Mouse (Mus musculus) common myeloid progenitor, adult 5-6 weeks (primary cell): ENCODE measurements at regions not wholly inside any gene's neighbourhood (a gene's known extent, or its start where the extent isn't known, plus 50 kb on each side); places are given as distances from the start of the nearest gene placed in this dataset.

ENCODE experiments used
- ATAC-seq: replicated peaks from 2 replicates; pipeline ENCODE4 v1.8.0; 2016; ENCODE audit warnings: low read depth, mild to moderate bottlenecking, moderate TSS enrichment, inconsistent platforms; ENCODE audit not compliant: poor library complexity, severe bottlenecking

GRCm38 (mm10) chr7:71289702-71290101 is 61.6 kb downstream of the Gm10295 start:
- no peak for ATAC-seq

DNA sequence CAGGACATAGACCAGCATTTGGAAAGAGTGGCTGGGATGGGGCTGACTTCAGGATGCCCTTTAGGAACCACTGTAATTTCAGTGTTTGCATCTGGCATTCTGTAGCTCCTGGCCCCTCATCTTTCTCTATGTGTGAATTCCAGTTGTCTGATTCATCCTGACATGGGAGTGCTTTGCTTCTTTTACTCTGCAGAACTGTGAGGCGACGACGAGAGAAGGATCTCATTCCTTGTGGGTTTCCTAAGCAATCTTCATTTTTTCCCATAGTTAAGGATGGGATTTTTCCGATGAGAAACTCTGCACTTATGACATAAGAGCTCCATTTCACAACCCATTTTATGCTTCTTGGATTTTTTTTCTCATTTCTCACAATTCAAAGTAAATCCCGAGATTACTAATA is 62.0 kb downstream of the Gm10295 start:
- no peak for ATAC-seq

- ATAC-seq: no peak
Measured at GRCm38 (mm10) chr7:71287441-71287840, 63.8 kb downstream of the Gm10295 start.

DNA sequence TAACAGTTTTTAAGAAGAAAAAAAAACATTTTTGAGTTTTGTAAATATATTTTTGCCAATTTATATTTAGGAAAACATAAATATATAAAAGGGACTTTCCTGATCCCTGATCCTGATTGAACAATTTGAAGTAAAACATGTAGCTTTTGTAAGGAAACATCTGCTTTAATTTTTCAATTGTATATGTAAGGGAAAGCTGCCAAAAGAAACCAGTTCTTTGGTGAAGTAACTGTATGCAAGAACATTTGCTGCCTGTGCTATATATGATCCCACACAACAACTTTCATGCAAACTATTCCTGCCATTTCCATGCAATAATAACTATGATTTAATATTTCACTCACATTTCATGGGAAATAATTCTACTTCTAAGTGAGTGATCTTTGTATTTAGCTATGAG is 67.0 kb downstream of the Gm10295 start:
- ATAC-seq: no peak

DNA sequence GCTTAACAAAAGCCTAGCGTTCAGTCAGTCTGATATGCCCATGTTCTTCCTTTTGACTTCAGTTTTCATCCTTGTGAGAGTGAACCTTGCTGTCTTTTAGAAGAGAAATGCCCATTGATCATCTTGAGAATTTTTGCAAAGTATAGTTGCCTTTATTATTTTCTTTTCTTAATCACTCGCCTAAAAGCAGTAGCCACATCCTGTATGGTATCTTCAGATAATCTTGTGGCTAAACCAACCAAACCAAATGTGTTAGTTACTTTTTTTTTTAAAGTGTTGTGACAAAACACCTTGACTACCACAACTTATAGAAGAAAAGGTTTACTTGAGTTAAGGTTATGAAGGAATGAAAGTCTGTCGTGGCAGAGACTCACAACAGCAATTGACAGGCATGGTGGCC is 67.9 kb downstream of the Gm10295 start:
- ATAC-seq: no peak

GRCm38 (mm10) chr7:71266101-71266500 is 85.2 kb downstream of the Gm10295 start:
- no peak for ATAC-seq

- ATAC-seq: no peak
Measured at GRCm38 (mm10) chr7:71264115-71264514, 87.2 kb downstream of the Gm10295 start.

GRCm38 (mm10) chr7:71249669-71250068 is 101.6 kb downstream of the Gm10295 start:
- ATAC-seq: no peak

DNA sequence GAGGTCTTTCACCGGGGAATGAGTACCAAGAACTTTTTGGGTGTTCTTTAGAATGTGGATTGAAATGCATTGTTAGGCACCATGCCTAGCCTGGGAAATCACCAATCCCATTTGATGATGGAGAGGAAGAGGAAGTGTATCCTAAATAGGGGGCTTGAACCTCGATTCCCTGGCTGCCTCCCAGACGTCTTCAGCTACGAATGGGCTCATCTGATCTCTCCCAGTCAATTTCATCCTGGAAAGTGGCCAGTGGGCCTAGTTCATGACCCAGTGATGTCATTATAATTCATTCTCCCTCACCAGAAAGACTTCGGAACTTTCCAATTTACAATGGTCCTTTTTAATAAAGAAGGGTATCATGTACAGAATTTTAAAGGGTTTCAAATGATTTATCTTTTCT is 102.1 kb downstream of the Gm10295 start:
- no peak for ATAC-seq

- no peak for ATAC-seq
Measured at GRCm38 (mm10) chr7:71247922-71248321, 103.4 kb downstream of the Gm10295 start.

DNA sequence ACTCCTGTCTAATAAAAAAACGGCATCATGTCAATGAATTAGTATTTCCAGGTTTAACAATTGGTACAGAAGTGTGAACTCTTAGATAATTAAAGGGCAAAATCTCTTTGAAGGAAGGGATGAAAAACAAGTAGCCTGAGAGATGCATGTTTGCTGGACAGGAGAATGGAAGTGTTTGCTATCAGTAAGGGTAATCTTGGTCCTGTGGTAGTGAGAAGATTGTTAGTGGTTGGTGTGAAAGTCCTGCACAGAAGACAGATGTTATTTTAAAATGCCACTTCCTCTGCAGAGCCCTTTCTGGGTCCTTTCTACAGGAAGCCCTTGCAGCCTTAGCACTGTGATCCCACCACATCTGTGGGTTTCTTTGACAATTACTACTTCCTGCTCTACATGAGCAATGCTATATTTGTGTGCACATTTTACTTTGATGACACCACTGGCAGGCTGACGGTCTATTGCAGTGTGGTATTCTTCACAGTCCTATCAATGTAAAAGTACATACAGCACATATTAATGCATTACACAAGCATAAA is 108.8 kb downstream of the Gm10295 start:
- ATAC-seq: peak; percentile 97

DNA sequence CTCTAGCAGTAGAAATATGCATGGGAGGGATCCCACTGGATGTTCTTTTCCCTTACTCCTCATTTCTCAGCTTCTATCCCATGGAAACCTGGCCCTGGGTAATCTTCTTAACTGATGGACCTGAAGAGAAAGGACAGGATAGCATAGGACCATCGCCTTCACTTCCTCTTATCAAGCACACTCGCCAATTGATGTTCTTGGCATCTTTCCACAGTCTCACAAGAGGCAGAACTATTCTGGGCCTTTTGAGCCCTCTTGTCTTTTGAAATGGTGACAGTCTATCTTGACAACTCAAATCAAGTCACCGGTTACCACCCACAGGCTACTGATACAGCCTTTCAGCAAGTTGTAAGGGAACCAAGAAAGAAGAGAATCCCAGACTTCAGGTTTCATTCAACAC is 112.1 kb downstream of the Gm10295 start:
- no peak for ATAC-seq

DNA sequence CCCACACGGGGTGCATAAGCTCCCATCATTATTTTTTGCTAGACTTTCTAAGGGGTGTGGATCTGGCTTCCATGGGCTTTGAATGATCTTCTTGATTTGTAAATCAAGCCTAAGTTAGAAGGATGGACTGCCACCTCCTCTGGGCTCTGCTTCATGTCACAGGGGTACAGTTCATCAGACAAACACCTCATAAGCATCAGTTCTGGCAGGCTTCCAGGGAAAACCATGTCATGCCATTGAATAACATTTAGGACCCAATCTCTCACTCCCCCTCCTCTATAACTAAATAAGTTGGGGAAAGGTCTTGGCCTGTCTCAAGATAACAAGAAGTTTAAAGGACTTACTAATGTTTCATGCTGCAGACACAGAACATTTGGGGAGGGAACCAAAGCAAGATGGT is 115.0 kb downstream of the Gm10295 start:
- no peak for ATAC-seq

GRCm38 (mm10) chr7:71234176-71234769 is 117.0 kb downstream of the Gm10295 start:
- no peak for ATAC-seq

DNA sequence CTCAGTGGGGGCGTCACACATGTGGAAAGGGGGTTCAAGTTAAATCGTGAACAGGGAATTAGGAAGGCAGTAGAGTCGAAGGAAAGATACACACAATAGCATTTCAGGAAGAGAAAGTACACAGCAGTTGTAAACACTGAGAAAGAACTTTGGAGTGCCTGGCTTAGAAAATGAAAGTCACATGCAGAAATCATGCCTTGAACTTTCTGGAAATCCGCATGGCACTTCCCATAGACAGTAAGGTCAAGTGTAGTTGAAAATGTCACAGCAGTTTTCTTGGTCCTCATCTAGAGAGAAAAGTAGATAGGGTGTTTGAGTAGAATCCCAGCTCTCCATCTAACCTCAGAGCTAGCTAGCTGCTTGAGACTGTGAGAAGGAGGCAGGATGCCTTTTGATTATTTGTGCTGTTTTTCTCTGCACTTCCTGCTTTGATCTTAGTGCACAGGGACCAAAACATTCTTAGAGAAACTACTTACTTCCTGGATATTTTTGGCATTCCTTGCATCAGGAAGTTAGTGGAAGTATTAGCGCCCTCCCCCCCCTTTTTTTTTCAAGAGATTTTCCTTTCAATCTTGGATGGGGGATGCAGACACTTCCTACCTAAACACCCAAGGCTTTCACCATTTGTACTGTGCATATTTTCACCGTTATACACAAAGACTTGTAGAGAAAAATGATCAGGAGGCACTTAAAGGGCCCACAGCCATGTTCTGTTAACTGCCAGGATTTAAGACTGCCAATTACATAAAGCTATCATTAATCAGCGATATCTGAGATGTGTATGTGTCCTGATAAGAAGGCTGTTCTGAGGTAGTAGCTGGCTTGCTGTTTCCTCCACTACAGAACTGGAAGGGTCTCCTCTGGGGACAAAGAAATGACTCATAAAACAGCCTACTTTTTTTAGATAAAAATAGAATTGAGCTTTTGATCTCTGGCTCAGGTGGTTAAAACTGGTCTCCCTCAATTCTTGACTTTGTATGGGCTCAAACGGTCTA is 118.2 kb downstream of the Gm10295 start:
- no peak for ATAC-seq

DNA sequence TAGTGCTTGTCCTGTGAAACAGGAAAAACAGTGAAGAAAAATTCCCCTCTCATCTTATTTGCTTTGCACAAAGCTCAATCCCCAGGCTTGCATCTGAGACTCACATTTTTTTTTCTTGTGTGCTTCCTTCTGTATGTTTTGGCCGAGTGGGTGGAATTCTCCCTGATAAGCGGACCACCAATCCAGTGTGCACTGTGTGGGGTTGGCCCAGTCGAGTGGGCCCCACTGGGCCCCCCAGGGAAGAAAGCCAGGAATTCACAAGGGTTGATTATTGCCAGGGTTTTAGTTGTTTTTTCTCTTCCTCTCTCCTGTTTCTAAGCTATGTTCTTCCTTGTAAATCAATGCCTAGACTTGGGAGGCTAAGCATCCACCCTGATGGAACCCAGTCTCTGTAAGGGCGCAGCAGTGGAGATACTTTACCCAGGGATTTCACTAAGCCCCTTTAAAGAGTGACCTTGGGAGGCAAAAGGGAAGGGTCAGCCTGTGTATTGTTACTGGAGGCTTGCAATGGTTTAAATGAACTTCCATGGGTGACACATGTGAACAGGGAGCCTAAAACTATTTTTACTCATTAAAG is 120.3 kb downstream of the Gm10295 start:
- no peak for ATAC-seq

DNA sequence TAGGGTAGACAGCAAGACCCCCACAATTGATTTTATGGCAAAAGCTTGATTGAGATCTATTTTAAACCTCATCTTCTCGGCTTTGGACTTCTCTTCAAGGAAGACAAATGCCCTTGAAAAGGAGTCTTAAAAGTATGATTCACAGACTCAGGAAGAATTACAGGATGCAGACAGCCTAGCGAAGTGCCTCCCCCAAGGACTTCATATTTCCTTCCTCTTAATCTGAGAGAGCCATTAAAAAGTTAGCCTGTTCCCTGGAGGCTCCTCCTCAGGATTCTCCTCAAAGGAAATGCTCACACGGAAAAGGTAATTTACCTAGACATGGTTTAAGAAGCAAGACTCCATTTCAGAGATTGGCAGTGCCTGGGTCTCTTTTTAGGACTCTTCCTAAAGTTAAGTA is 122.1 kb downstream of the Gm10295 start:
- ATAC-seq: no peak

DNA sequence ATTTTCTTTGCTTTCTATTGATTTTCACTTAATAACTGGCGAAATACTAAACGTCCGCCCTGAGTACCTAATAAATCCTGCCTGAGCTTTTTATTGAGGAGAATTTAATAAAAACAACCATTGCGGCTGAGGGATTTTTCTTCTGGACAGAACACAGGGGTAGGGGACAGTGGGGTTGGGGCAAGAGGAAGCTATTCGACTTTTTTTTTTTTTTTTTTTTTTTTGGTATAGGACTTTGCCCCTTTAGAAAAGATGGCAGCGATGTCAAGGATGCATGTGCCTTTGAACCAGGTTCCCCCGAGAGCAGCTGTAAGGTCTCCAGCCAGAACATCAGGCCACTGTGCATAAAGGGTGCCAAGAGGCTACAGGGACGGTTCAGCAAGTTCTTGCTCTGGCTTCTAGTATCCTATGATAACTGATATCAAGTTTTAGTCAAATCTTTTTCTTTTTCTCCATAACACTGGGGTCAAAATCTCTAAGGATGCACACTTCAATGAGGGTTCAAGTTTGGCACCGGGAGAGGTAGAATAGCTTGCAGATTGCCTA is 126.9 kb downstream of the Gm10295 start:
- ATAC-seq: no peak

GRCm38 (mm10) chr7:71223513-71224319 is 127.6 kb downstream of the Gm10295 start:
- no peak for ATAC-seq

DNA sequence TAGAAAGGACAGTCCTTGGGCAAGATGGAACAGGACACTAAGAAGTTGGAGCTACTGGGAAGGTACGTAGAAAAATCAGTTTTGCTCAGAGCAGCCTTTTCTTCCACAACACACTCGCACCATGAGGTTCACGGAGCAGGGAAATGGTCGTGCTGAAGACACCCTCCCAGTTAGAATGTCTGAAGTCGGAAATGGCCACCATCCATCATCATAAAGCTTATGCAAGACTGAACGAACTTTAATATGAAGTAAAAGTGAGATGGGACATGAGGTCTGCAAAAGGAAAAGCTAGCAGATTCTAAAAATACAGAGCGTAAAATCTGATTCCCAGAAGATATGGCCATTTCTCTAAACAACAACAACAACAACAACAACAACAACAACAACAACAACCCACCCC is 133.9 kb downstream of the Gm10295 start:
- no peak for ATAC-seq
